Mouse (Mus musculus): ENCODE data around the gene Cdx2. TPM values are rescaled to one million over a fixed set of nuclear protein-coding genes. Genes with fewer than 3 reads are reported as not detected.

The Cdx2 gene
- total and polyA plus RNA-seq, 3 experiments: not detected

DNA sequence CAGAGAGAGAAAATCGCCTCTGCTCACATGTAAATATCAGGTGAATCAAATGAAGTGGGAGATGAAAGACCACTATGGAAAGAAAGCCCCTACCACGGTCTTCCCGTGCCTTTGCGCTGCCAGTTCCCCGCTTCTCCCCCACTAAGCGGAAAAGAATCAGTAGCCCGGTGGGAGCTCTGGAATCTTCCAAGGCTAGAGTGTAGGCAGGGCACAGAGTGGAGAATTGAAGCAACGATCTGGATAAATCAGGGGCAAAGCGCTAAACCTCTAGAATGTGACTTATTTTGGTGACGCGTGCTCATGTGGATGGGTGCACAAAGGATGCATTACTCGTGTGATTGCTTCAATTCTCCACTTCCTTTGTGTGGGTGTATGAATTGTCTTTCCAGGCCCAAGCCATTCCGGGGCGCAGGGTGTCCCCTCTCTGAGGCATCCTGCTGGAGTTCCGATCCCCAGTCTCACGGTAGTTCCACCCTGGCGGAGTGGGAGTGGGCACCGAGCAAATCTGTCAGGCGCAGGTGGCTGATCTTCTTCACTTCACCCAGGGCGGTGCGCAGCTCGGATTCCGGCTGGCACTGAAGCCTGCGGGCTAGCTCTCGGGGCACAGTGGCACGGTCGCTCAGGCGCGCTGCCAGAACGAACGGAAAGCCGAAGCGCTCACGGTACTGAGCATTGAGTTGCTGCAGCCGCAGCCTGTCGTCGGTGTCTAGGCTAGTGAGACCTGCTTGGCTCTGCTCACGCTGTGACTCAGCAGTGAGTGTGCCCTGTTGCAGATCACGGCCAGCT, 7.8 kb upstream of the Cdx2 start:
- no peak overlapping the region for H3K27ac ChIP-seq
- no peaks in the 10 kb centered on the region for H3K4me1 ChIP-seq (ENCODE audit: control insufficient read depth, insufficient read depth, low read length)
- intact Hi-C loops (cut with DNase I): loop anchor here (5.0 kb wide), 2 partner anchors 333 to 638 kb away; no protein-coding TSS in a partner anchor
- no peaks in the 10 kb centered on the region for H3K79me2 ChIP-seq (replicated peaks; ENCODE audit: control insufficient read depth, insufficient read depth, low read length)
- TF ChIP-seq CTCF (IDR thresholded peaks at IDR 0.05) (no peak), EP300 (IDR thresholded peaks at IDR 0.05; ENCODE audit: insufficient read depth, low read depth, low read length) (no peak), POLR2A (IDR thresholded peaks at IDR 0.05; ENCODE audit: insufficient read depth, low read depth, low read length) (no peak)
- no peak for DNase-seq
- H3K4me3 ChIP-seq: no peak overlapping the region
- H3K36me3 ChIP-seq (ENCODE audit: control insufficient read depth, insufficient read depth, low read length): no peaks in the 10 kb centered on the region
- no peak overlapping the region for H3K9ac ChIP-seq (ENCODE audit: low read depth, low read length)
- WGBS: 2% methylated on average over 39 of the region's 39 CpGs
- peaks cover 17% of the 10 kb centered on the region for H3K27me3 ChIP-seq (ENCODE audit: control insufficient read depth, insufficient read depth, low read length)

DNA sequence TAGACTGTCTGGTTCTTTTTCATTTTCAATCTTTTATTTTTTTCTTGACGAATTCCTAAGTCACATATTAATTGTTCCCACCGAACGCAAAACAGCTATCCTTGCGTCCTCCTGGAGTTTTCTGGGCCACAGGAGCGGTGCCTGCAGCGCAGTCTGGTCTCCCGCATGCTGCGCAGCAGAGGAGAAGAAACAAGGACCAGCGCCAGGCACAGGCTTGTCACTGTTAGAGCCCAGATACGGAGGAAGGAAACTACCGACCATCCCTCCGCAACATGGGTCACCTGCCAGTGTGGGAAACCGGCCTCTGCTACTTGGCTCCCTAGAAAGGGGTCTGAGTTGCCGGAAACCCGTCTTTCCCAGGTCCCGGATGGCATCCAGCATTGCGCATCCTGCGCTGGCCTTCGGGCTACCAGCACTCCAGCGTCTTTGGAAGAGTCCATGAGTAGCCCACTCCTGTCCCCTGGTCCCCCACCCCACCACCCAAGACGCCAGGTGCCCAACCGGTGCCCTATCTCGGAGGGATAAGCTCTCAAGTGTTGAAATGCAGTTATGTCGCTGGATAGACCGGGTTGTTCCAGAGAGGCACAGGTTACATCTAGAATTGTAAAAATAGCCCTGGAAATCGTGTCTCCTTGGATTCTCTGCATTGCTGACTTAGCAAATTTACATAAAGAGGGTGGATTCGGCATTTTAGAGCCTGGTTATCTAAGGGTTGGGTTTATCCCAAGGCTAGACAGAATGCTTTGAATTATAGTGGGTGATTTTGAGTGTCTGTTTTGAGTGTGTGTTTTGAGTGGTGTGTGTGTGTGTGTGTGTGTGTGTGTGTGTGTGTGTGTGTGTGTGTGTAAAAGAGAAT, 6.0 kb upstream of the Cdx2 start:
- Histone ChIP-seq H3K79me2 (replicated peaks; ENCODE audit: control insufficient read depth, insufficient read depth, low read length) (no peaks in the 10 kb centered on the region), H3K27me3 (ENCODE audit: control insufficient read depth, insufficient read depth, low read length) (peaks cover 20% of the 10 kb centered on the region), H3K36me3 (ENCODE audit: control insufficient read depth, insufficient read depth, low read length) (no peaks in the 10 kb centered on the region), H3K4me1 (ENCODE audit: control insufficient read depth, insufficient read depth, low read length) (no peaks in the 10 kb centered on the region), H3K9ac (ENCODE audit: low read depth, low read length) (no peak overlapping the region), H3K4me3 (no peak overlapping the region), H3K27ac (no peak overlapping the region)
- intact Hi-C loops (cut with DNase I): no loop called here
- TF ChIP-seq CTCF (IDR thresholded peaks at IDR 0.05): no peak
- no peak for TF ChIP-seq EP300 (IDR thresholded peaks at IDR 0.05; ENCODE audit: insufficient read depth, low read depth, low read length)
- no peak for TF ChIP-seq POLR2A (IDR thresholded peaks at IDR 0.05; ENCODE audit: insufficient read depth, low read depth, low read length)
- DNase-seq: no peak
- WGBS: 3% methylated on average over 27 of the region's 27 CpGs

DNA sequence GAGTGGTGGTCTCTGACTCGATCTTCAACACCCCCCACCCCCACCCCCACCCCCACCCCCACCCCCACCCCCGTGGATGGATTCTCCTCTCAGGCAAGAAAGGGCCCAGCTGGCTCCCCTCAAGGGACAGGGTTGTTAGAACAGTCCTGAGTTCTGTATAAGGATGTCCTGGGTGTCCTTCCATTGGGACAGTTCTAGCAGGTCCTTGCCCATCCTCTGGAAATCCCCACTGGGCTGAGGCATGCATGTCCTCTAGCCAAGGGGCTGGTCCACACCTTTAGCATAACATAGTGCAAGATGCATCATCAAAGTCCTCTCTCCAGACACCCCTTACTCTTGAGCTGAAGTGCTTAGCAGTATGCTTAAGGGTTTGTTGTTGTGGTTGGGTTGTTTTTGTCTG, 2.7 kb upstream of the Cdx2 start:
- peaks cover 17% of the 10 kb centered on the region for H3K27me3 ChIP-seq (ENCODE audit: control insufficient read depth, insufficient read depth, low read length)
- WGBS: 0% methylated on average over 2 of the region's 2 CpGs
- H3K4me3 ChIP-seq: no peak overlapping the region
- DNase-seq: no peak
- no peaks in the 10 kb centered on the region for H3K79me2 ChIP-seq (replicated peaks; ENCODE audit: control insufficient read depth, insufficient read depth, low read length)
- intact Hi-C loops (cut with DNase I): no loop called here
- TF ChIP-seq POLR2A (IDR thresholded peaks at IDR 0.05; ENCODE audit: insufficient read depth, low read depth, low read length) (no peak), EP300 (IDR thresholded peaks at IDR 0.05; ENCODE audit: insufficient read depth, low read depth, low read length) (no peak), CTCF (IDR thresholded peaks at IDR 0.05) (no peak)
- no peaks in the 10 kb centered on the region for H3K36me3 ChIP-seq (ENCODE audit: control insufficient read depth, insufficient read depth, low read length)
- H3K9ac ChIP-seq (ENCODE audit: low read depth, low read length): no peak overlapping the region
- no peaks in the 10 kb centered on the region for H3K4me1 ChIP-seq (ENCODE audit: control insufficient read depth, insufficient read depth, low read length)
- H3K27ac ChIP-seq: no peak overlapping the region

DNA sequence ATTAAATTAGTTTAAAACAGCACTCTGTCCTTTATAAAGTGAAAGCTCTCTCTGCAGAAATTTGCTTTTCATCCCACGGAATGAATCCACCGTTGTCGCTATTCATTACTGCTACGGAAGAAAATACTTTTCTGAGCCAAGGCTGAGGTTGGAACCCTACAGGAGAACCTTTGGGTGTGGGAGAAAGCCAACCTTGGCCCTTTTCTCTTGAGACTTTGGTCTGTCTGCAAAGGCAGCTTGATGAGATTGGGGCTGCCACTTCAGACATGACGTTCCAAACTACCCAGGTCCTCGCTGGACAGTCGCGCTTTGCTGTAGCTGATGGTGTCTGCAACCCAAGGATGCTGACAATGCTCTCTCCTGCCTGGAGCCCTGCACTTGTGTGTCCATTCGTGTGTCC, 1.4 kb upstream of the Cdx2 start:
- peaks cover 21% of the 10 kb centered on the region for H3K27me3 ChIP-seq (ENCODE audit: control insufficient read depth, insufficient read depth, low read length)
- H3K79me2 ChIP-seq (replicated peaks; ENCODE audit: control insufficient read depth, insufficient read depth, low read length): no peaks in the 10 kb centered on the region
- no peak for DNase-seq
- no peak overlapping the region for H3K4me3 ChIP-seq
- WGBS: 9% methylated on average over 9 of the region's 9 CpGs
- H3K36me3 ChIP-seq (ENCODE audit: control insufficient read depth, insufficient read depth, low read length): no peaks in the 10 kb centered on the region
- no peak overlapping the region for H3K9ac ChIP-seq (ENCODE audit: low read depth, low read length)
- TF ChIP-seq POLR2A (IDR thresholded peaks at IDR 0.05; ENCODE audit: insufficient read depth, low read depth, low read length) (no peak), CTCF (IDR thresholded peaks at IDR 0.05) (no peak), EP300 (IDR thresholded peaks at IDR 0.05; ENCODE audit: insufficient read depth, low read depth, low read length) (no peak)
- no peak overlapping the region for H3K27ac ChIP-seq
- H3K4me1 ChIP-seq (ENCODE audit: control insufficient read depth, insufficient read depth, low read length): no peaks in the 10 kb centered on the region
- intact Hi-C loops (cut with DNase I): no loop called here

DNA sequence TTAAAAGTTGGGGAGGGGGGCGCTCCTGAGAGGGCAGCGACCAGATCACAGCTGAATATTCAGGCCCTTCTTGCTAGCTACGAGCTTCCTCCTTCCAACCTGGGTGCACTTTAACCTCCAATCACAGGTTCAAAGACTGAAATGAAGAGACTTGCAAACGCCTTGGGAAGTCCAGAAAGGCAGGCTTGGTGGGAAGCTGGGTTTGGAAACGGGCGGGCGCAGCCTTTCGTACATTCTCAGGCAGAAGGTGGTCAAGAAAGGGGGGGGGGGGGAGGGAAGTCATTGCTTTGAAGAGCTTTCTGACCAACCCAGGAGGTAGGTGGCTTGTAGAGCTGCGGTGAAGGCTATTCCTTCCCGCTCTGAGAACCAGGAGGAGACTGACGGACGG, 322 bp upstream of the Cdx2 start:
- DNase-seq: no peak
- Histone ChIP-seq H3K27me3 (ENCODE audit: control insufficient read depth, insufficient read depth, low read length) (peaks cover 21% of the 10 kb centered on the region), H3K9ac (ENCODE audit: low read depth, low read length) (no peak overlapping the region), H3K79me2 (replicated peaks; ENCODE audit: control insufficient read depth, insufficient read depth, low read length) (no peaks in the 10 kb centered on the region), H3K36me3 (ENCODE audit: control insufficient read depth, insufficient read depth, low read length) (no peaks in the 10 kb centered on the region), H3K4me1 (ENCODE audit: control insufficient read depth, insufficient read depth, low read length) (no peaks in the 10 kb centered on the region), H3K27ac (no peak overlapping the region), H3K4me3 (no peak overlapping the region)
- intact Hi-C loops (cut with DNase I): no loop called here
- TF ChIP-seq CTCF (IDR thresholded peaks at IDR 0.05) (no peak), EP300 (IDR thresholded peaks at IDR 0.05; ENCODE audit: insufficient read depth, low read depth, low read length) (no peak), POLR2A (IDR thresholded peaks at IDR 0.05; ENCODE audit: insufficient read depth, low read depth, low read length) (no peak)
- 3% methylated on average over 12 of the region's 12 CpGs for WGBS

Data from heart, adult 2 months (tissue).